Mouse (Mus musculus): ENCODE measurements around the gene Lrr1. TPM values are rescaled to one million over a fixed set of nuclear protein-coding genes. Genes with fewer than 3 reads are reported as not detected.
A peak's percentile ranks its signal among the peaks of the same experiment; 100 is the strongest.
"Not testable (repeated sequence)": the region's sequence is repeated elsewhere in the genome, so short reads cannot be mapped to it uniquely, and the experiment has no call there.

The Lrr1 gene
- total RNA-seq, 2 experiments from 2014 or later, result 6.3 to 29.1 TPM

DNA sequence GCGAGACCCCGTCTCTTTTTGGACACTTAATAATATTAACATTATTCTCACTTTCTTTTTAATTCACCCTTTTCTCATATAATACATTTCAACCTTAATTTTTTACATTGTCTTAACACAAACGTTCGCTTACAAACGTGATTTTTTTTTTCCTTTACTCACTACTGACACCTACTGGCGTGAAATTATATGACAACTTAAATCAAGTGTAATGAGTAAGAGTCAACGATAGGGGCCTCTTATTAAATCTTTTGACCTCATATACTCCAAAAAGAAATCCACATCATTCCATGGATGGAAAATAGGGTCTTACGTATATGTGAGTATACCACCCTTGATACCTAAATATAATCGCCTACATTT, 9.1 kb upstream of the Lrr1 start:
- no peak for ATAC-seq (replicated peaks; ENCODE audit: low FRiP score, low TSS enrichment, poor library complexity, severe bottlenecking)

DNA sequence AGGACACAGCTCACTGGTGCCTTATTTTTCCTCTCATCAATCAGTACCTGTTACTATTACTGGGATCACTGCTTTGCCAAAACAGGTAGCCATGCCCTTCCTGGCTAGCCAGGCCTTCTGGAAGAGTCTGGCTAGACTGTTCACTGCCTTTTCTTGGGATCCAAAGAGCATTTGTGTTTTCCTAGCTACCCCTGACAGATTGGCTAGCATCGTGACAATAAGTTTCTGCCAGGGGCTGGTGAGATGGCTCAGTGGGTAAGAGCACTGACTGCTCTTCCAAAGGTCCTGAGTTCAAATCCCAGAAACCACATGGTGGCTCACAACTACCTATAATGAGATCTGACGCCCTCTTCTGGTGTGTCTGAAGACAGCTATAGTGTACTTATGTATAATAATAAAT, 7.9 kb upstream of the Lrr1 start:
- ATAC-seq (replicated peaks; ENCODE audit: low FRiP score, low TSS enrichment, poor library complexity, severe bottlenecking), result not testable (repeated sequence)

- ATAC-seq (replicated peaks; ENCODE audit: low FRiP score, low TSS enrichment, poor library complexity, severe bottlenecking), result not testable (repeated sequence)
Measured at GRCm38 (mm10) chr12:69163586-69163985, 5.0 kb upstream of the Lrr1 start.

- ATAC-seq (replicated peaks; ENCODE audit: low FRiP score, low TSS enrichment, poor library complexity, severe bottlenecking), result peak; percentile 29; the same call in 1 of the 2 replicates
Measured at GRCm38 (mm10) chr12:69164904-69165303, 3.7 kb upstream of the Lrr1 start.

- ATAC-seq (replicated peaks; ENCODE audit: low FRiP score, low TSS enrichment, poor library complexity, severe bottlenecking), result not testable (repeated sequence)
Measured at GRCm38 (mm10) chr12:69166861-69167581, 1.6 kb upstream of the Lrr1 start.

GRCm38 (mm10) chr12:69167656-69168460, 756 bp upstream of the Lrr1 start:
- ATAC-seq (replicated peaks; ENCODE audit: low FRiP score, low TSS enrichment, poor library complexity, severe bottlenecking), result no peak; the same call in 1 of the 2 replicates

DNA sequence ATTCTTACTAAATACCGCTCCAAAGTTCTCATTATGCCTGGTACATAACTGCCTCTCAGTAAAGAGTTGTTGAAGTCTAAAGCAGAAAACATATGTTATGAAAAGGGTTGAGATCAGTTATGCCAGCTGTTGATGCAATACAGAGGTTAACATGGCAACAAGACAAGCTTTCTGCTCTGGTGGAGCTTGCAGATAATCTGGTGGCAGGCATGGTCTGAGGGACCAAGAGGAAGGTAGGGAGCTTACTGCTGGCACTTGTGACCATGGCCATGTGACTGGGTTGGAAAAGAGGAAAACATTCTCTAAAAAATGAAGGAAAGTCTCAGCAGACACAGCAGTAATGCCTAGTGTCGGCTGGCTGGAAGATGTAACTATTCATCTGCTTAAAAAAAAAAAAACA, 2.7 kb downstream of the Lrr1 start:
- ATAC-seq (replicated peaks; ENCODE audit: low FRiP score, low TSS enrichment, poor library complexity, severe bottlenecking), result peak; percentile 51

DNA sequence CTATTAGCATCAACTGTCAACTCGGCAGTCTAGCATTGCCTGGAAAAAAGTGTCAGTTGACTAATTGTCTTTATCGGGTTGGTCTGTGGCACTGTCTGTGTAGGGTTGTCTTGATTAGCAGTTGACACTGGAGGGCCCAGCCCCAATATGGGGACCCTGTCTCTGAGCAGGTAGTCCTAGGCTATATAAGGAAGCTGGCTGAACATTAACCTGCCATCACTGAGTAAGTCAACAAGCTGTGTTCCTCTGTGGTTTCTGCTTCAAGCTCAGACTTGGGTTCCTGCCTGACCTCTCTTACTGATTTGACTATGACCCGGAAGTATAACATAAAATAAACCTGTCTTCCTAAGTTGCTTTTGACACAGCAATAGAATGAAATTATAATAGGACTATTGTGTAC, 7.4 kb downstream of the Lrr1 start:
- ATAC-seq (replicated peaks; ENCODE audit: low FRiP score, low TSS enrichment, poor library complexity, severe bottlenecking), result no peak

GRCm38 (mm10) chr12:69177526-69177925, 8.9 kb downstream of the Lrr1 start:
- ATAC-seq (replicated peaks; ENCODE audit: low FRiP score, low TSS enrichment, poor library complexity, severe bottlenecking), result no peak

DNA sequence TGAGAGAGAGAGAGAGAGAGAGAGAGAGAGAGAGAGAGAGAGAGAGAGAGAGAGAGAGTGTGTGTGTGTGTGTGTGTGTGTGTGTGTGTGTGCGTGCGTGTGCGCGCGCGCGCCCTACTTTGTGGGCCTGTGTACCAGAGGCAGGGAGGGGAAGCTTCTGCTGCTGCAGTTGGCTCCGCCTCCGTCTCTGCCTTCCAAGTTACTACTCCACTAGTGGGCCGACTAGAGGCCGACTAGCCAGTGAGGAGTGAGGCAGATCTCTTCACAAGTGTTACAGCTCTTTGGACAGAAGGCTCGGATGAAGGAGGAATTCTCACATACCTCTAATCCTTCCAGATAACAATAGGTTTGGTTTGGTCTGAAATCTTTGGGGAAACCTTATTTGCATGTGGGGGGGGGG, 10.8 kb downstream of the Lrr1 start:
- no peak for ATAC-seq (replicated peaks; ENCODE audit: low FRiP score, low TSS enrichment, poor library complexity, severe bottlenecking)

DNA sequence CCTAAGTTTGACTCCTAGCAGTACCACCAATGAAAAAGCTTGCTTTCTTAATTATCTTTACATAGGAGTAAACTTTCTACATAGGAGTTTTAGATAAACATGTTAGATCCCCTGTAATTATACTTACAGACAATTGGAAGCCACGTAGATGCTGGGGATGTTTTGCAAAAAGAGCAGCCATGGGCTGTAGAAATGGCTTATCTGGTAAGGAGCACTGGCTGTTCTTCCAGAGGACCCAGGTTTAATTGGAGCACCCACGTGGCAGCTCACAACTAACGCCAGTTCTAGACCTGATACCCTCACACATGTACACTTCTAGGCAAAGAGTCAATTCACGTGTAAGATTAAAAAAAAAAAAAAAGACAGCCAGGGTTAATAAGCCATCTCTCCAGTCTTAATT, 13.2 kb downstream of the Lrr1 start:
- no peak for ATAC-seq (replicated peaks; ENCODE audit: low FRiP score, low TSS enrichment, poor library complexity, severe bottlenecking)

DNA sequence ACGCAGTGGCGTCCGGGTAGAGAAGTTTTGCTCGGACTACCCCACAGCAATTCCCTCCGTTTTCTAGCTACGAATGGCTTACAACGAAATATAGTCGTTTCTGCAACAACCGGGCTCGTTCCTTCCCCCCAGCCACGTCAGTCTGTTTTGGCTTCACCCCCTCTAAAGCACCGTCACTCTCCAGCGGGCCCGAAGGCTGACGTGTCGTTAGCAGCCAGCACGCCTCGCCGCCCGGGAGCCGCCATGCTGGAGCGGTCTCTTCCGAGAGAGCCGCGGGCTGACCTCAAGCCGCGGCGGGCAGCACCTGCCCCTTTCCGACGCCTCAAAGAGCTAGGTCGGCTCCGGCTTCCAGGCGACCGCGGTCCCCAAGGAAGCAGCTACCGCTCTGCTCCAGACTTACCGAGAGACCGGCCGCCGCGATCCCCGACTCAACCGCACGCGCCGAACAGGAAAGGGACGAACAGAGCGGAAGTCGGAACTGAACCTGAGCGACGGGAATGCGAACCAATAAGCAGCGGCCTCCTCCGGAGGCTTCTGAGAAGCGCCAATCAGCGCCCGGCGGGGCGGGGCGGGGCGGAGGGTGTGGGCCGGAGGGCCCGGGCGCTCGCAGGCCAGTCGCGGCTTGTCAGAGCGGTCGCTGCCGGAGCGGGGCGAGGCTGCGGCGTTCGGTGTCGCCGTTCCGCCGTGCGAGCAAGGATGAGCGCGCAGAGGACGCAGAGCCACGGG, 15.1 kb downstream of the Lrr1 start, which contains the start of the genes Rpl36al and Mgat2:
Gene Rpl36al, minus strand, starts transcription at position 501 of the 726 bp plus-strand sequence.
Gene Mgat2, plus strand, starts transcription at position 575 of the 726 bp plus-strand sequence.
- ATAC-seq (replicated peaks; ENCODE audit: low FRiP score, low TSS enrichment, poor library complexity, severe bottlenecking), result peak; percentile 93

GRCm38 (mm10) chr12:69184342-69185295, 16.0 kb downstream of the Lrr1 start:
- peak; percentile 32 for ATAC-seq (replicated peaks; ENCODE audit: low FRiP score, low TSS enrichment, poor library complexity, severe bottlenecking)

DNA sequence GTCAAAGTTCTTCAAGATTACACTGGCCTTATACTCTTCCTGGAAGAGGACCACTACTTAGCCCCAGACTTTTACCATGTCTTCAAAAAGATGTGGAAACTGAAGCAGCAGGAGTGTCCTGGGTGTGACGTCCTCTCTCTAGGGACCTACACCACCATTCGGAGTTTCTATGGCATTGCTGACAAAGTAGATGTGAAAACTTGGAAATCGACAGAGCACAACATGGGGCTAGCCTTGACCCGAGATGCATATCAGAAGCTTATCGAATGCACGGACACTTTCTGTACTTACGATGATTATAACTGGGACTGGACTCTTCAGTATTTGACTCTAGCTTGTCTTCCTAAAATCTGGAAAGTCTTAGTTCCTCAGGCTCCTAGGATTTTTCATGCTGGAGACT, 16.8 kb downstream of the Lrr1 start:
- no peak for ATAC-seq (replicated peaks; ENCODE audit: low FRiP score, low TSS enrichment, poor library complexity, severe bottlenecking)

- ATAC-seq (replicated peaks; ENCODE audit: low FRiP score, low TSS enrichment, poor library complexity, severe bottlenecking), result no peak
Measured at GRCm38 (mm10) chr12:69186811-69187471, 18.3 kb downstream of the Lrr1 start.

DNA sequence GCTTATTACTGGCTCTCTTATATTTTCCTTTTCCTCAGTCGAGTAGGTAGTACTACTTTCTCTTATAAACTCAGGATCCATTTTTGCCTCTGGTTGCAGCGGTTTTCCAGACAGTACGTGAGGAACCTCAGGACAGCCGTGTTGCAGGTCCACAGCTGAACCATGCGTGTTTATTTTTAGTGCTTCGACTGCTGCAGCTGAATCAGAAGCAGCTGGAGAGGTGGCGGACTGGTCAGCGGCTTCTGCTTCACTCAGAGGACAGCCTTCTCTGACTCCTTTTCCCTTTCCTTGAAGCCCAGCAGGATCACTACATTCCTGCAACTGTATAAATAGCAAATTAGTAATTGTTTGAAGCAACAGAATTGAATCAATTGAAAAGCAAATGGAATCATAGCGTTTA, 21.5 kb downstream of the Lrr1 start:
- ATAC-seq (replicated peaks; ENCODE audit: low FRiP score, low TSS enrichment, poor library complexity, severe bottlenecking), result no peak

- ATAC-seq (replicated peaks; ENCODE audit: low FRiP score, low TSS enrichment, poor library complexity, severe bottlenecking), result peak; percentile 62
Measured at GRCm38 (mm10) chr12:69190522-69190921, 21.9 kb downstream of the Lrr1 start.

DNA sequence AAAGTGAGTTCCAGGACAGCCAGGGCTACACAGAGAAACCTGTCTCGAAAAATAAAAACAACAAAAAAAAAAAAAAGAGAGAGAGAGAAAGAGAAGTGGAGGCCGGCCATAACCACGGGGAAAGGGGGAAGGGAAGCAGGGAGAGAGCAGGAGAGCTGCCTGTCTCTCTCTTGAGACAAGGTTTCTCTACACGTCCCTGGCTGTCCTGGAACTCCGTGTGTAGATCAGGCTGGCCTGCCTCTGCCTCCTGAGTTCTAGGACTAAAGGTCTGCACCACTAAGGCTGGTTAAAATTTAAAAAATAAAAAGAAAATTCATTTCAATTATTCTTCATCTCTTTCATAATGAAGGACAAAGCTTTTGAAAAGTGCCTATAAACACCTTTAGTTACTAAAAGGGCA, 22.8 kb downstream of the Lrr1 start:
- no peak for ATAC-seq (replicated peaks; ENCODE audit: low FRiP score, low TSS enrichment, poor library complexity, severe bottlenecking)

All from megakaryocyte-erythroid progenitor cell, adult 5-6 weeks (primary cell).